Mouse (Mus musculus): ENCODE measurements around the gene A430078G23Rik.
"Not testable (repeated sequence)": the region's sequence is repeated elsewhere in the genome, so short reads cannot be mapped to it uniquely, and the experiment has no call there.

DNA sequence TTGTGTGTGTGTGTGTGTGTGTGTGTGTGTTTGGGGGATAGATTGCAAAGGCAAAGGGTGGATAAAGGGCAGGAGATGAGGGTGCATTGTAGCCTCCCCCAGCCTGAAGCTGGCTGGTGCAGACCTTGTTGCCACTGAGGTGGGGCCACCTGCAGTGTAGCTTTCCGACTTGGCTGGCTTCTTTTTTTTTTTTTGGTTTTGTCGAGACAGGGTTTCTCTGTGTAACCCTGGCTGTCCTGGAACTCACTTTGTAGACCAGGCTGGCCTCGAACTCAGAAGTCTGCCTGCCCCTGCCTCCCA is 15.7 kb upstream of the A430078G23Rik start:
- TF ChIP-seq CTCF (IDR thresholded peaks at IDR 0.05; ENCODE audit: borderline replicate concordance, insufficient read depth, low read length); POLR2A (IDR thresholded peaks at IDR 0.05; ENCODE audit: low read depth, low read length): not testable (repeated sequence)
